Mouse (Mus musculus): ENCODE results near the gene Golt1a. TPM values are rescaled to one million over a fixed set of nuclear protein-coding genes. Genes with fewer than 3 reads are reported as not detected.

The Golt1a gene
- polyA plus RNA-seq, 1 experiment from 2014 or later: not detected

- H3K4me3 ChIP-seq: no peak overlapping the region
- no peak overlapping the region for H3K4me2 ChIP-seq (replicated peaks)
- H3K36me3 ChIP-seq: no peaks in the 10 kb centered on the region
- H3K9ac ChIP-seq: no peak overlapping the region
- no peaks in the 10 kb centered on the region for H3K9me3 ChIP-seq
- H3K4me1 ChIP-seq: peaks cover 11% of the 10 kb centered on the region
- no peak overlapping the region for H3K27ac ChIP-seq
- 67% methylated on average over 4 of the region's 4 CpGs for WGBS
- no peak for ATAC-seq (ENCODE audit: low FRiP score, low read depth)
- peaks cover 22% of the 10 kb centered on the region for H3K27me3 ChIP-seq
Measured at GRCm38 (mm10) chr1:133370352-133370751, 60.8 kb downstream of the Golt1a start.

GRCm38 (mm10) chr1:133371431-133371830, 61.8 kb downstream of the Golt1a start:
- Histone ChIP-seq H3K4me2 (replicated peaks) (no peak overlapping the region), H3K9me3 (no peaks in the 10 kb centered on the region), H3K27me3 (peaks cover 11% of the 10 kb centered on the region), H3K27ac (no peak overlapping the region), H3K9ac (no peak overlapping the region), H3K4me1 (peaks cover 11% of the 10 kb centered on the region), H3K36me3 (no peaks in the 10 kb centered on the region), H3K4me3 (no peak overlapping the region)
- no peak for ATAC-seq (ENCODE audit: low FRiP score, low read depth)
- 76% methylated on average over 6 of the region's 6 CpGs for WGBS

- H3K36me3 ChIP-seq: no peaks in the 10 kb centered on the region
- H3K9ac ChIP-seq: no peak overlapping the region
- no peak overlapping the region for H3K4me3 ChIP-seq
- peaks cover 6% of the 10 kb centered on the region for H3K27me3 ChIP-seq
- 68% methylated on average over 8 of the region's 8 CpGs for WGBS
- no peak for ATAC-seq (ENCODE audit: low FRiP score, low read depth)
- H3K9me3 ChIP-seq: no peaks in the 10 kb centered on the region
- no peak overlapping the region for H3K27ac ChIP-seq
- H3K4me1 ChIP-seq: peaks cover 11% of the 10 kb centered on the region
- no peak overlapping the region for H3K4me2 ChIP-seq (replicated peaks)
Measured at GRCm38 (mm10) chr1:133372113-133372512, 62.5 kb downstream of the Golt1a start.

Other genes starting within 250 kb of the Golt1a start
- 31.9 and 35.9 TPM in 2 replicates for gene Ppp1r15b, start 178.7 kb upstream of the Golt1a start, polyA plus RNA-seq (2015; fragmentation: Nextera tagmentation; extraction: Ambion mirVana)
- gene Plekha6, start 145.6 kb upstream of the Golt1a start, polyA plus RNA-seq (2015; fragmentation: Nextera tagmentation; extraction: Ambion mirVana): 1.7 and 2.6 TPM in 2 replicates
- not detected in 2 replicates for gene Kiss1, start 12.1 kb downstream of the Golt1a start, polyA plus RNA-seq (2015; fragmentation: Nextera tagmentation; extraction: Ambion mirVana)
- 0.31 and 0.43 TPM in 2 replicates for gene Ren1, start 40.7 kb downstream of the Golt1a start, polyA plus RNA-seq (2015; fragmentation: Nextera tagmentation; extraction: Ambion mirVana)
- gene Etnk2, start 53.8 kb downstream of the Golt1a start, polyA plus RNA-seq (2015; fragmentation: Nextera tagmentation; extraction: Ambion mirVana): 1.4 and 1.7 TPM in 2 replicates
- gene Sox13, start 114.6 kb downstream of the Golt1a start, polyA plus RNA-seq (2015; fragmentation: Nextera tagmentation; extraction: Ambion mirVana): 3.9 and 4.6 TPM in 2 replicates